Mouse (Mus musculus) G1E (cell line): ENCODE measurements at regions not wholly inside any gene's neighbourhood (a gene's known extent, or its start where the extent isn't known, plus 50 kb on each side); places are given as distances from the start of the nearest gene placed in this dataset.

Experiments used
- ATAC-seq: 2 replicates; pipeline ENCODE4 v1.8.0; 2016; ENCODE audit warnings: mild to moderate bottlenecking; ENCODE audit not compliant: insufficient number of reproducible peaks, poor library complexity, low FRiP score, severe bottlenecking; ENCODE audit errors: extremely low read depth
- DNase-seq: peaks from one replicate; pipeline ENCODE4 v3.0.0; 2012; ENCODE audit warnings: low spot score
- H3K27me3 ChIP-seq: 2 replicates; pipeline ENCODE4 v1.6.1; 2012; ENCODE audit warnings: mild to moderate bottlenecking, low read length, inconsistent platforms; ENCODE audit not compliant: insufficient read depth
- H3K36me3 ChIP-seq: replicated peaks from 2 replicates; pipeline ENCODE3; 2012; ENCODE audit warnings: mild to moderate bottlenecking, inconsistent platforms
- H3K4me1 ChIP-seq: 2 replicates; pipeline ENCODE4 v1.6.1; 2012; ENCODE audit warnings: low read depth, low read length, inconsistent platforms, mixed read lengths; ENCODE audit not compliant: insufficient read depth
- H3K4me3 ChIP-seq: 2 replicates; pipeline ENCODE4 v1.5.1; 2012; ENCODE audit warnings: low read depth, mild to moderate bottlenecking, inconsistent platforms, low read length, moderate library complexity, mixed read lengths
- H3K9me3 ChIP-seq: replicated peaks from 2 replicates; pipeline ENCODE4 v1.6.1; 2012; ENCODE audit warnings: inconsistent platforms
- CTCF ChIP-seq: IDR thresholded peaks from 2 replicates; pipeline ENCODE4 v1.5.1; 2012; ENCODE audit warnings: low read depth, low read length, inconsistent platforms, mixed read lengths
- GATA1 ChIP-seq: IDR thresholded peaks from 2 replicates; pipeline ENCODE4 v1.6.1; 2012; ENCODE audit warnings: borderline replicate concordance, low read length, inconsistent platforms, mixed read lengths
- GATA2 ChIP-seq: IDR thresholded peaks from 2 replicates; pipeline ENCODE4 v1.6.1; 2012; ENCODE audit warnings: low read depth, low read length, inconsistent platforms, borderline replicate concordance
- POLR2AphosphoS5 ChIP-seq: IDR thresholded peaks from 2 replicates; pipeline ENCODE4 v1.6.1; 2012; ENCODE audit warnings: low read depth, low read length, inconsistent platforms; ENCODE audit not compliant: insufficient replicate concordance
- TAL1 ChIP-seq: conservative IDR thresholded peaks from 2 replicates; pipeline ENCODE4 v1.6.1; 2012; ENCODE audit warnings: low read depth, low read length, inconsistent platforms, mixed read lengths

- no peak for DNase-seq
- Histone ChIP-seq H3K27me3 (peaks cover 12% of the 10 kb centered on the region), H3K4me1 (no peaks in the 10 kb centered on the region), H3K9me3 (no peaks in the 10 kb centered on the region), H3K36me3 (no peaks in the 10 kb centered on the region), H3K4me3 (no peak overlapping the region)
- ATAC-seq, result no peak
- no peak for TF ChIP-seq CTCF
These were observed 113.8 kb downstream of the 1810010D01Rik start for GRCm38 (mm10) chr7:145094134-145094526.

- peaks cover 12% of the 10 kb centered on the region for H3K27me3 ChIP-seq
- ATAC-seq, result no peak
- H3K36me3 ChIP-seq, result no peaks in the 10 kb centered on the region
- no peak for DNase-seq
- no peak overlapping the region for H3K4me3 ChIP-seq
- H3K9me3 ChIP-seq, result no peaks in the 10 kb centered on the region
- TF ChIP-seq TAL1, result no peak
- no peak for TF ChIP-seq CTCF
- TF ChIP-seq GATA2, result no peak
- no peak for TF ChIP-seq POLR2AphosphoS5
- TF ChIP-seq GATA1, result no peak
- H3K4me1 ChIP-seq, result no peaks in the 10 kb centered on the region
These were observed 114.3 kb downstream of the 1810010D01Rik start for GRCm38 (mm10) chr7:145093417-145094133.

GRCm38 (mm10) chr7:145092392-145093176 lies 115.3 kb downstream of the 1810010D01Rik start:
- H3K9me3 ChIP-seq, result no peaks in the 10 kb centered on the region
- no peak overlapping the region for H3K4me3 ChIP-seq
- ATAC-seq (no peak), DNase-seq (no peak)
- H3K27me3 ChIP-seq, result peaks cover 17% of the 10 kb centered on the region
- no peaks in the 10 kb centered on the region for H3K4me1 ChIP-seq
- TF ChIP-seq POLR2AphosphoS5 (no peak), GATA1 (no peak), GATA2 (no peak), TAL1 (no peak), CTCF (no peak)
- H3K36me3 ChIP-seq, result no peaks in the 10 kb centered on the region

- no peak overlapping the region for H3K4me3 ChIP-seq
- H3K27me3 ChIP-seq, result peaks cover 12% of the 10 kb centered on the region; the same call in 1 of the 2 replicates
- H3K4me1 ChIP-seq, result no peaks in the 10 kb centered on the region
- H3K9me3 ChIP-seq, result no peaks in the 10 kb centered on the region
- no peak for TF ChIP-seq GATA2
- no peak for TF ChIP-seq CTCF
- TF ChIP-seq TAL1, result no peak
- TF ChIP-seq POLR2AphosphoS5, result no peak
- TF ChIP-seq GATA1, result no peak
- H3K36me3 ChIP-seq, result no peaks in the 10 kb centered on the region
- ATAC-seq (no peak), DNase-seq (no peak)
These were observed 117.1 kb downstream of the 1810010D01Rik start for GRCm38 (mm10) chr7:145090849-145091248.

GRCm38 (mm10) chr7:145089315-145089721 lies 118.6 kb downstream of the 1810010D01Rik start:
- no peak overlapping the region for H3K4me3 ChIP-seq
- no peaks in the 10 kb centered on the region for H3K4me1 ChIP-seq
- ATAC-seq, result no peak
- no peaks in the 10 kb centered on the region for H3K9me3 ChIP-seq
- H3K36me3 ChIP-seq, result no peaks in the 10 kb centered on the region
- H3K27me3 ChIP-seq, result peaks cover 10% of the 10 kb centered on the region; the same call in 1 of the 2 replicates
- no peak for DNase-seq
- TF ChIP-seq GATA2, result no peak
- no peak for TF ChIP-seq GATA1
- no peak for TF ChIP-seq TAL1
- no peak for TF ChIP-seq POLR2AphosphoS5
- TF ChIP-seq CTCF, result no peak

GRCm38 (mm10) chr7:145088655-145089054 lies 119.3 kb downstream of the 1810010D01Rik start:
- Histone ChIP-seq H3K27me3 (peaks cover 10% of the 10 kb centered on the region; the same call in 1 of the 2 replicates), H3K9me3 (no peaks in the 10 kb centered on the region), H3K4me1 (no peaks in the 10 kb centered on the region), H3K36me3 (no peaks in the 10 kb centered on the region), H3K4me3 (no peak overlapping the region)
- no peak for ATAC-seq
- no peak for TF ChIP-seq CTCF
- TF ChIP-seq POLR2AphosphoS5, result no peak
- TF ChIP-seq GATA1, result no peak
- no peak for TF ChIP-seq GATA2
- TF ChIP-seq TAL1, result no peak
- no peak for DNase-seq
